Mouse (Mus musculus): ENCODE measurements around the gene Sox2.

- TF ChIP-seq CTCF (conservative IDR thresholded peaks at IDR 0.05; ENCODE audit: low read length) = no peak
- no peak for TF ChIP-seq POU5F1 (IDR thresholded peaks at IDR 0.05; ENCODE audit: borderline replicate concordance, low read length)
Measured at GRCm38 (mm10) chr3:34679921-34680320, 29.7 kb downstream of the Sox2 start.
